Mouse (Mus musculus) urinary bladder, postnatal 10 days (tissue): ENCODE results near the gene Nrxn2.

Experiments used
- DNase-seq: peaks from one replicate; pipeline ENCODE4 v3.0.0; 2022; ENCODE audit warnings: low spot score

Nrxn2 gene

GRCm38 (mm10) chr19:6542367-6543034, 124.0 kb downstream of the Nrxn2 start, which contains the start of gene Slc22a12:
TSS of gene Slc22a12 (minus strand) at chr19:6543032.
- no peak for DNase-seq

GRCm38 (mm10) chr19:6543035-6543383, 124.5 kb downstream of the Nrxn2 start:
- no peak for DNase-seq

DNA sequence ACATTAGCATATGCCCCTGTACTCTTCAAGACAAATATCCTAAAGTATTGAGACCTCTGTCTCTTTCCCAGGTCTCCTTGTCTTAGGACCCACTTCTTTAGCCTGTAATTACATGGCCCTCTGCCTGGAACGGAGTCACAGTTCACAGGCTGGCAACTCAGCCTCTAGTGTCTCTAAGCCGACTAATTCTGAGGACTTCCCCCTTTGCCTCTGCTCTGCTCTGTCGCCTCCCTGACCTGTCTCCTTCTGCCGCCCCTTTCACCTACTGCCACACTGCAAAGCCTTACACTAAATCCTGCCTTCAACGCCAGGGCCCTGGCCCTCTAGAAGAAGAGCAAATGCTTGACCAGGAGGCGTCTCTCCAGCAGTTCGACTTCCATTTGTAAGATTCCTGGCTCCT, 125.0 kb downstream of the Nrxn2 start:
- DNase-seq = no peak

DNA sequence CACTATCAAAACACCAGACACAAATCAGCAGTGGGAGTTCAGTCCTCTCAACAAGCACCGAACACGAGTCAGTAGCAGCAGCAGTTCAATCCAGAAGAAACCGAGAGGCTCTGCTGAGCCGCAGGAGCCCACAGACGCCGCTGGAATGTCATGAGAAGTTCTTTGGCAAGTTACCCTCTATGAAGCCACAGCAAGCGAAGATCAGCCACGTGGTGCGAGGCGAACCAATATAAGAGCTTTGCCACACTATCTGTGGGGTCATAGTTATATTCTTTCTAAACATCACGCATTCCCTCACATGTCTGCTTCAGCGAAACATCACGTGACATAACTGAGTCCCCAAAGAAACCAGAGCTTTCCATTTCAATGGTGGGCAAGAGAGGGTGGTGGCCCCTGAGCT, 126.2 kb downstream of the Nrxn2 start:
- DNase-seq = no peak

- DNase-seq = no peak
Observed at GRCm38 (mm10) chr19:6545481-6545880, 127.0 kb downstream of the Nrxn2 start.

- DNase-seq = no peak
Observed at GRCm38 (mm10) chr19:6546096-6546495, 127.6 kb downstream of the Nrxn2 start.

DNA sequence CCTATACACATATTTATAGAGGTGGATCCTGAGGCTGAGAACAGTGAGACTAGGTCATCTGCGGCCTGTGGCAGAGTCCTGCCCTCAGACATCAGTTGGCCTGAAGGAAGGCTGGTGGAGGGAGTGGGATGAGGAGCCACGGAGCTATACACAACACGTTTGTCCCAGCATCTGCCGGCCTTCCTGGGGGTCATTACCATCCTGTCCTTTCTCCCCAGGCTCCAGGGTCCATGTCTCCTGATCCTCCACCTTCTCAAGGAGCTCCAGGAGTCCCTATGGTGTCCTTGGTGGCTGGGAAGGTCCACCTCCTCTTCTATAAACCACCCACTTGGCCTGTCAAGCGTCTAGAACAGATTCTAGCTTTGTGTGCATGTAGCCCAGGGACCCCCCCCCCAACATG, 129.3 kb downstream of the Nrxn2 start:
- no peak for DNase-seq

GRCm38 (mm10) chr19:6548431-6549410, 130.2 kb downstream of the Nrxn2 start:
- no peak for DNase-seq

DNA sequence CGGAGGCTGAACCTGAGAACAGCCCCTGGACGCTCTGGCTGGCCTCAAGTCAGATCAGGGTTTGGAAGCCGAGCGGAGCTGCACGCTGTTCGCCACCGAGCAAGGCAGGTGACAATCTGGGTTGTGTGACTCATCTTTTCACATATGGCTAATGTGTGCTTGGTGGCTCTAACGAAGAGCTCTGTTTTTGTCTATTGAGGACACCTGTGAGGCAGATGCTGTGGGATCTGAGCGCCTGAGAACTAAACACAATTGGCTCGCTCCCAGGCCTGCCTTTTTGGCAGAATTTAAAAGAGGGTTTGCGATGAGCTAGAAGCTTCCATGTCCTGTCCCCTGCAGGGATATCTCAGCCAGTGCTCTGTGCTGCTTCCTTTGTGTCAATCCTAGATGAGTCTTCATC, 131.0 kb downstream of the Nrxn2 start:
- no peak for DNase-seq

DNA sequence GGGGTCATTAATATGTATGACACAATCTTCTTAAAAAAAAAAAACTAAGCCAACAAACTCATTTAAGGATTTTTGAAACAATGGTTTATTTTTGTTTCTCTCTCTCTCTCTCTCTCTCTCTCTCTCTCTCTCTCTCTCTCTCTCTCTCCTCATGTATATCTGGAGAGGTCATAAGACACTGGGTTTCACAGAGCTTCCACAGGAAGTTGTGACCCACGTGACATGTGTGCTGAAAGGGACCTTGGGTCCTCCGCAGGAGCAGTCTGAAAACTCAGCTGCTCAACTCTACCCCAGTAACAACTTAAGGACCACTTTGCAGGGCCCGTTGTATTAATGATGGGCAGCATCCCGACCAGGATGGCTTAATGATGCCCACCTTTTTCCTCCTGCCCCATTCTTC, 132.7 kb downstream of the Nrxn2 start:
- no peak for DNase-seq

GRCm38 (mm10) chr19:6552302-6553028, 133.9 kb downstream of the Nrxn2 start:
- no peak for DNase-seq

DNA sequence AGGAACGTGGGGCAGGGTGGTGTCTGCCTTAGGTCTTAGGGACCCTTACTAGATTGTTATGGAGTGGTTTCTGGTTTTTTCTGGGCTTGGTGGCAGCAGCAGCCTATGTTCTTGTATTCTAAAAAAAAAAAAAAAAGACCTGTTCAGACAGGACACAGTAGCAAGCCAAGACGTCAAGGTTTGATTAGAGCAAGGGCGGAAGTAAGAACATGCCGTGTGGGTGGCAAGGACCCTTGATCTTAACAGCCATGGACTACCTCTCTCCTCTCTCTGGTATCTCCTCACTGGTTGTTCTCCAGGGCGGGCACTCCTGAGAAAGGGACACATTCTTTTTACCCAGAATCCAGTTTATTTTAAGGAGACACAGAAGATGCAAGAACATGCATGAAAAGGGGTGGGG, 134.6 kb downstream of the Nrxn2 start:
- DNase-seq = no peak

DNA sequence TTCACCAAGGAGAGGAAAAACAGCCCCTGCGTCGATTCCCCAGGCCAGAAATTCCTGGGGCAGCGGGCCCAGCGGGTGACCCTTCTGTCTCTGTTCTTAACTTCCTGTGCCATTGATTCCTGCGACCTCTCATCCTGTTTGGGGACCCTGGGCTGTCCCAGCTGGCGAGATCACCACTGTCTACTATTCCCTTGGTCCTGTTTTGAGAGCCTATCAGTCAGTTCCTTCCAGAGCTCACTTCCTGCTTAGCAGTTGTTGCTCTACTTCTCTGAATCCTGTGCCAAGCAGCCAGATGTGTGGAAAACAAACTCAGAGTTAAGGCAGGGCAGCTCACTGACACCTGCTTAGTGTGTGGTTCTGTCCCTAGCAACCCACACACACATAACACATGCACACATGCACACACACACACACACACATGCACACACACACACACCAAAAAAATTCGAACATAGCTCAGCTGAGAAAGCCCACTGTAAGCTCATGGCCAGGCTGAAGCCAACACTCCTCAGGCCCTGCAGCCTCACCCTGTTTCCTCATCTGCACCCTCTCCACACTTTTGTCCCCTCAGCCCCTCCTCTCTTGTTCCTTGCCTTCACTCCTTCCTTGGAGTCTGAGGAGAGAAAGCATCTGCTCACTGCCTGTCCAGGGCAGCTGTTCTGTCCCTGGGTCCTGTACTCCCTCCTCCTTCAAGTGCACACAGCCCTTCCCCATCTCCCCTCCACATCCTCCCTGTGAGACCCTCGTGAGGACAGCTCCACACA, 135.5 kb downstream of the Nrxn2 start:
- no peak for DNase-seq

GRCm38 (mm10) chr19:6559576-6559975, 141.0 kb downstream of the Nrxn2 start:
- DNase-seq = no peak

DNA sequence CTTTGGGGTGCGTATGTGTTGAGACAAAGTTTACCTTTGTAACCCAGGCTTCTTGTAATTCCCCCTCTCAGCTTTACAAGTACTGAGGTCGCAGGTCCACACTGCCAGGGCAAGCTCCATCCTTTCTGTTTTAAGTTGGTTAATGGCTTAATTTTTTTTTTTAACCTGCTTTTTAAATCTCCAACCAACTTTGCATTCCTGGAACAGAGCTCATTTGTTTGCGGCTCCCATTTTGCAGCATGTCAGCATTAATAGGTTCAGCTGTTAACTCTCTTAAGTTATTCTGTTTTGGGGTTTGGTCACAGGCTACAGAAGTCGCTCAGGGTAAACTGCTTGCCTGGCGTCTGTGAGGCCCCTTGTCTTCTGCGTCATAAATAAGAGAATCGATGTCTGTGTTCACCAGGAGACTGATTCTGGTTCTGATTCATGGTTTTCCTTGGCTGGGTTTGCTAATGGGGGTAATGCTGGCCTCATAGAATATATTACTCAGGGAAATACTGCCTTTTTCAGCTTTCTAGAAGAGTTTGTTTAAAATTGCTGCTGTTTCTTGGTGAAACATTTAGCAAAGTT, 141.8 kb downstream of the Nrxn2 start:
- no peak for DNase-seq

GRCm38 (mm10) chr19:6565136-6565535, 146.6 kb downstream of the Nrxn2 start:
- no peak for DNase-seq

DNA sequence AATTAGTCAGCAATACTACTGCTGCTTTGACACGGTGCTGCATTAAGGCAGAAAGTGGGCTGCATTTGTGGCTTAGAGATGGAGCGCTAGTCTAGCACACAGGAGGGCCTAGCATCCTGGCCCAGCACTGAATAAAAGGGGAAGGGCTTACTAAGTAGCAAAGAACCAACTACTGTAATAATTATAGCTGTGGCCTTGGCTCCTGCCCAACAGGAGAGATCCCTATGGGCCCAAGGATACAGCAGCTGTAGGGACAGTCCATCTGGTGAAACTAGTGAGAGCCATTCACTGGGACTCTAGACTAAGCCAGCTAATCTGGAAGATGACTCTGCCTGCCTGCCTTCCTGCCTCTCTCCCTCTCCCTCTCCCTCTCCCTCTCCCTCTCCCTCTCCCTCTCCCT, 147.9 kb downstream of the Nrxn2 start:
- no peak for DNase-seq

- no peak for DNase-seq
Observed at GRCm38 (mm10) chr19:6569021-6569420, 150.5 kb downstream of the Nrxn2 start.

- no peak for DNase-seq
Observed at GRCm38 (mm10) chr19:6569561-6569960, 151.0 kb downstream of the Nrxn2 start.

GRCm38 (mm10) chr19:6571476-6571875, 152.9 kb downstream of the Nrxn2 start:
- no peak for DNase-seq

DNA sequence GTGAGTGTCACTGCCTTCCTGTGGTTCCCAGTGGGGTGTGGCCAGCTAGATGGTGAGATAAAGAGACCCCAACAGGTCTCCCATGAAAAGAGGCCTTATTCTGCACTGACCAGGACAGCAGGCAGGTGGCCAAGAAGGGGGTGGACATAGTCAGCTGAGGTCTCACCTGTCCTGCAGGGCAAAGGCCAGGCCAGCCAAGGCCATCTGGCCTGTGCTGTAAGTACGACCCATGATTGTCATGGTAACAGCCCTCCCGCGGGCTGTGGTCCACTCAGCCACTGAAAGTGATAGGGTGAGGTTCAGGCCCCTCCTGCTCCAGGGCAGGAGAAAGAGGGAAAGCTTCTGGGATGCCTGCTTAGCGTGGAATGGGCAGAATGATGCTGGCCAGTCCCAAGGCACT, 153.5 kb downstream of the Nrxn2 start:
- no peak for DNase-seq
